Mouse (Mus musculus) forebrain, embryonic 12.5 days (tissue): Measurements from ENCODE around the gene Bsn. TPM values are rescaled to one million over a fixed set of nuclear protein-coding genes. Genes with fewer than 3 reads are reported as not detected.
"Not testable (repeated sequence)": the region's sequence is repeated elsewhere in the genome, so short reads cannot be mapped to it uniquely, and the experiment has no call there.

ENCODE experiments used
- ATAC-seq: fragments of 200-750 bp; cut with Nextera tagmentation; 2 replicates; pipeline ENCODE4 v1.8.0; 2017; ENCODE audit warnings: moderate TSS enrichment; ENCODE audit not compliant: low FRiP score
- H3K27ac ChIP-seq: fragments of 300-500 bp; sonication (generic); 2 replicates; pipeline ENCODE4 v1.5.1; 2016; ENCODE audit warnings: mild to moderate bottlenecking
- H3K27me3 ChIP-seq: fragments of 300-500 bp; sonication (generic); 2 replicates; pipeline ENCODE4 v1.6.1; 2016; ENCODE audit warnings: mild to moderate bottlenecking
- H3K36me3 ChIP-seq: fragments of 300-500 bp; sonication (generic); replicated peaks from 2 replicates; pipeline ENCODE4 v1.6.1; 2016; ENCODE audit warnings: mild to moderate bottlenecking
- H3K4me1 ChIP-seq: fragments of 300-500 bp; sonication (generic); 2 replicates; pipeline ENCODE4 v1.6.1; 2016
- H3K4me2 ChIP-seq: fragments of 300-500 bp; sonication (generic); 2 replicates; pipeline ENCODE4 v1.6.1; 2016; ENCODE audit warnings: mild to moderate bottlenecking, moderate library complexity
- H3K4me3 ChIP-seq: fragments of 300-500 bp; sonication (generic); replicated peaks from 2 replicates; pipeline ENCODE4 v1.5.1; 2016; ENCODE audit warnings: mild to moderate bottlenecking
- H3K9ac ChIP-seq: fragments of 300-500 bp; sonication (generic); 2 replicates; pipeline ENCODE4 v1.6.1; 2016; ENCODE audit warnings: mild to moderate bottlenecking
- H3K9me3 ChIP-seq: fragments of 300-500 bp; sonication (generic); 2 replicates; pipeline ENCODE4 v1.6.1; 2016
- WGBS: fragments of 180-500 bp; shearing (Covaris S2); methylation state at CpG from one replicate; pipeline ENCODE4 v1.1.7; 2016; 5-methylcytosine and 5-hydroxymethylcytosine counted together
- polyA plus RNA-seq: library from polyadenylated mRNA; unstranded; fragments of >200 nt; fragmentation: Nextera tagmentation; extraction: Ambion mirVana; gene quantifications from 2 replicates; pipeline ENCODE4 v1.2.1, GENCODE M21; 2016

Bsn gene
- polyA plus RNA-seq, 1 experiment from 2014 or later = 3.6 TPM

DNA sequence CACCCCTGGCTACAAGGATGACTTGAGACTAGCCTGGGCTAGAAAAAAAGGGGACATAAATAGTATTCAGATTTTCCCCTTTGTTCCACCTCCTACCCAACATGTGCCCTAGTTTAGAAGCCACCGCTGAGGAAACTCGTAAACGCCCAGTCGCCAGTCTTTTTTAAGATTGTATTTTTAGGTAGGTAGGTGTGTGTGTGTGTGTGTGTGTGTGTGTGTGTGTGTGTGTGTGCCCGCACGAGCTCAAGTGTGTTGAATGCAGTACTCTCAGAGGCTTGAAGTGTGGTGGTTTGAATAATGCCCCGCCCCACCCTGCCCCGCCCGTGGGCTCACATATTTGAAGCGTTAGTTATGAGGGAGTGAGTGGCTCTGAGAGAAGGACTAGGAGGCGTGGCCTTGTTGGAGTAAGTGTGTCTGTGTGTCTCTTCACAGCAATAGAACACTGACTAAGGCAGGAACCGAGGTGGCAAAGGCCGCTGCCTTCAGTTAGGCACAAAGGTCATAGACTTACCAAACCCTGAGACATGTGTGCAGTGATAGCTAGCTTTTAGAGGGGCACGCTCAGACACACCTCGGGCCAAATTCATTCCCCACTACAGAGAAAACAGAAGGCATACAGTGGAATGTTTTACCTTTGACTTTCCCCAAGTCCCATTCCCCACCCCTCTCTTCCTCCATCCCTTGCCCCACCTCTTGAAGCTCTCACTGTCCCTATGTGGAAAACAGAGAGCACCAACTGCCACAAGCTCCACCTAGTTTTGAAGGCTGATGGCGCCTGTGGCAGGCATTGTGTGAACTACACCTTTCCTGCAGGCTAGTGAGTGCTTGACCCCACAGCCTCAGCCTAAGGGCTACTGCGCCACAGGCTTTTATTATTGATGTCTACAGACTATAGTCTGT, 45.6 kb downstream of the Bsn start:
- no peak overlapping the region for H3K27ac ChIP-seq
- H3K36me3 ChIP-seq = no peaks in the 10 kb centered on the region
- no peaks in the 10 kb centered on the region for H3K9me3 ChIP-seq
- 82% methylated on average over 17 of the region's 17 CpGs for WGBS
- 0 out of 2 replicates have a peak, but pooled peaks cover under 1% of the 10 kb centered on the region for H3K4me1 ChIP-seq
- H3K27me3 ChIP-seq = no peaks in the 10 kb centered on the region
- ATAC-seq = no peak
- no peak overlapping the region for H3K4me3 ChIP-seq
- H3K4me2 ChIP-seq = no peak overlapping the region
- no peak overlapping the region for H3K9ac ChIP-seq

- Histone ChIP-seq H3K4me3 (no peak overlapping the region), H3K27me3 (no peaks in the 10 kb centered on the region), H3K9ac (no peak overlapping the region), H3K27ac (no peak overlapping the region), H3K9me3 (no peaks in the 10 kb centered on the region), H3K4me1 (no peaks in the 10 kb centered on the region), H3K36me3 (peaks cover 5% of the 10 kb centered on the region), H3K4me2 (no peak overlapping the region)
- WGBS = 88% methylated on average over 2 of the region's 2 CpGs
- ATAC-seq = no peak
Measured at GRCm38 (mm10) chr9:108143470-108143869, 46.7 kb downstream of the Bsn start.

DNA sequence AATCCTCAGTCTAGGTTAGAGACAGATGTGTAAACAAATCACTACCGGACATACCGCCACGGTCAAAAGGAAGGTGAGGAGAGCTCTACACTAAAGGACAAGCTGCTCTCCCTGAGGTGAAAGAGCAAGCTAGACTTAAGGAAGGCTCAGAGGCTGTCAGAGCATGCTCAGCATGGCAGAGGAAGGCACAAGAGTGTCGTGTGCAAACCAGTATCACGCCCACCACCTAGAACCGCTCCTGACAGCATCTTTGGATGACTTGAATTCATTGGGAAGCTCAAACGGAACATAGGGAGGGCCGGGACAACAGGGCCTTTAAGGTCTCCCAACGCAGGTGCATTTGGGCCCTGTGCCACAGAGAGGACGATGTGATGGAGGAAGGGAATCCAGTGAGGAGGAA, 48.8 kb downstream of the Bsn start:
- no peak overlapping the region for H3K4me3 ChIP-seq
- 90% methylated on average over 10 of the region's 10 CpGs for WGBS
- no peaks in the 10 kb centered on the region for H3K4me1 ChIP-seq
- H3K9ac ChIP-seq = no peak overlapping the region
- no peak overlapping the region for H3K4me2 ChIP-seq
- no peak overlapping the region for H3K27ac ChIP-seq
- ATAC-seq = no peak
- no peaks in the 10 kb centered on the region for H3K27me3 ChIP-seq
- peaks cover 5% of the 10 kb centered on the region for H3K36me3 ChIP-seq
- H3K9me3 ChIP-seq = no peaks in the 10 kb centered on the region

DNA sequence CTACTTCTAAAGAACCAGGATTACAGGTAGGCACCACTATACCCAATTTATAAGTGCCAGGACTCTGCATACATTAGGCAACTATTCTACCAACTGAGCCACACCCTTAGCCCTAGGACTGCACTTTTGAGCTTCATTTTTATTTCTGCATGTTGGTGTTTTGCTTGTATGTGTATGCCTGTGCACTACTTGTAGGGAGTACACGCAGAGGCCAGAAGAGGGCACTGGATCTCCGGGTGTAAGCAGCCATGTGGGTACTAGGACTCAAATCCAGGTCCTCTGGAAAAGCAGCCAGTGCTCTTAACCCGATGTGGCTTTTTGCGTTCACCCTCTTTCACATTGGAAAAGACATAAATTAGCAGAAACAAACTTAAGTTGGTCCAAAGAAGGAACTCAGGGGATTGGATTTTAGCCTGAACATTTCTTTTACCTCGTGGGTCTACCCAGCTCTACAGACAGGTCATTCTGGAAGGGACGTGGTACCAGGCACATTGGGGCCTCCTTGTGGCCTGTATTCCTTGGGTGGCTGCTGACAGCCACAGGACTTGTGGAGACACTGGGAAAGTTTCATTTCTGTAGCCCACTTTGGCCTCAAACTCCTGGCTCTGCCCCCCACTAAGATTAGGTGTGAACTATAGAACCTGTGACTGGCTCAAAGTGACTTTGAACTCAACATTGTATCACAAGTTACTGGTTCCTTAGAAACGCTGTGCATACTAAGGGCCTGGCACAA, 50.1 kb downstream of the Bsn start:
- 79% methylated on average over 7 of the region's 7 CpGs for WGBS
- Histone ChIP-seq H3K9me3 (no peaks in the 10 kb centered on the region), H3K4me3 (no peak overlapping the region), H3K27me3 (no peaks in the 10 kb centered on the region), H3K9ac (no peak overlapping the region), H3K4me1 (no peaks in the 10 kb centered on the region), H3K36me3 (peaks cover 5% of the 10 kb centered on the region), H3K27ac (no peak overlapping the region), H3K4me2 (no peak overlapping the region)
- ATAC-seq = no peak

DNA sequence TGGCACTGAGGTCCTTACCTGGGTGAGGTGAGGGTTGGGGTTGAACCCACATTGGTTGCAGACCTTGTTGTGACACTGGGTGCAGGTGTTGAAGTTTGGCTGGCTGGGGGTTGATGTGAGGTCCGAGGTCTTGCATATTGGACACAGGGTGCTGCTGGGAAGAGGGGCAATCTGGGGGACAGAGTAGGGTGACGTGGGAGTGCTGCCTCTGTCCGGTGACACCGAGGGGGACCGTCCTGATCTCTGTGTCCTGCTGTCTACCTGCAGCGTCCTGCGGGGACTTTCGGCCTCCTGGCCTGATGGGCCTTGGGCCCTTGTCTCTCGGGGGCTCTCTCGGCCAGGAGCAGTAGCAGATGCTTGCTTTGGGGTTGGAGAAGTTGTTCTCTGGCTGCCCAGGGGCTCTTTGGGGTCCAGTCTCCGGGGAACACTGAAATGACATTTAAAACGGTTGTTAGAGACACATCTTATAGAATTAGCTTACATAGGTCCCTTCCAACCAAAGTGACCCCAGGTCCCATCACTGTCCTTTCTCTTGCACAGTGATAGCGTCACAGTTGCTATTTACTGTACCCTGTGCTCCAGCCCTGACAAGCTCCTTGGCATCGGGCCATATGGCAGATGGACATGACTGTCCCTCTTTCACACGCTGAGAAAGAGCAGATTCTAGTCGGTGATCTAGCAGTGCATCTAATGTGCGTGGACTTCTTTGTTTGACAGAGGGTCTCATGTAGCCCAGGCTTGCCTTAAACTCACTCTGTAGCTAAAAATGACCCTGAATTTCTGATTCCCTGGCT, 50.8 kb downstream of the Bsn start:
- no peaks in the 10 kb centered on the region for H3K27me3 ChIP-seq
- H3K4me2 ChIP-seq = no peak overlapping the region
- H3K9me3 ChIP-seq = no peaks in the 10 kb centered on the region
- H3K4me3 ChIP-seq = no peak overlapping the region
- H3K4me1 ChIP-seq = no peaks in the 10 kb centered on the region
- ATAC-seq = no peak
- 83% methylated on average over 17 of the region's 17 CpGs for WGBS
- H3K9ac ChIP-seq = no peak overlapping the region
- peaks cover 5% of the 10 kb centered on the region for H3K36me3 ChIP-seq
- no peak overlapping the region for H3K27ac ChIP-seq

DNA sequence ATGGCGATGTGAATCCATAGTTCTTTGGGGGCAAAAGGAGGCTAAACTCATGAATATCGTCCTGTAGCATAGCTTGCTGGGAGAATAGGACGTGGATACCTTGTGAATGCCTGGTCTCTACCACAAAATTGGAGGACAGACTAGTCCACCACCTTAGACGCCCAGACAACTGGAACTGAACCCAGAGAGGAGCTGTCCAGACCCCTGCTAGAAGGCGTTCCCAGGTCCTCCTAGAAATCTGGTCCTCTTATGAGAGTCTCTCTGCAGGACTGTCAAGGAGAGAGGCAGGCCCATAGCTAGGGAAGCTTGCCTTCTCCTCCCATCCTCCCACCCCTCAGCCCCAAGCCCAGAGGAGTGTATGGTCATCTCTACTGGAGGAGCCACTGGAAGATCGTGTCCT, 52.1 kb downstream of the Bsn start:
- ATAC-seq = no peak
- no peak overlapping the region for H3K9ac ChIP-seq
- H3K4me3 ChIP-seq = no peak overlapping the region
- H3K4me1 ChIP-seq = no peaks in the 10 kb centered on the region
- H3K27ac ChIP-seq = no peak overlapping the region
- H3K9me3 ChIP-seq = no peaks in the 10 kb centered on the region
- WGBS = 83% methylated on average over 6 of the region's 6 CpGs
- H3K4me2 ChIP-seq = no peak overlapping the region
- no peaks in the 10 kb centered on the region for H3K27me3 ChIP-seq
- H3K36me3 ChIP-seq = peaks cover 5% of the 10 kb centered on the region

DNA sequence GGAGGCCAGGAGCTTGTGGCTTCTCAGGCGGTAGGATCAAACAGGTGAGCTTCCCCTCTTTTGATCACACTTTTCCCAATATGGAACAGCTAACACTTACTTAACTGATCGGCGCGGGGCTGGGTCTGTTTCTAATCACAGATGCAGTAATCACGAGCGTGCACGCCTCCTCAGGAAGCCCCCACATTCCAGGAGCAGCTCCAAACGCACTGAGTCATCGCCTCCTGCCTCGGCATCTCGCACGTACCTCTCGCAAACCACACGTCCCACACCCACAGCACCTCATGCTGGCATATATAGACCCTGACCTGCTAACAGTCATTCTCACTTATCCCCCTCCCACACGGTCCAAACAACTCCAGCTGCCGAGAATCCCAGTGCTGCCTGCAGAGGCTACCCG, 52.7 kb downstream of the Bsn start:
- 74% methylated on average over 17 of the region's 17 CpGs for WGBS
- H3K27ac ChIP-seq = no peak overlapping the region
- no peak overlapping the region for H3K4me3 ChIP-seq

GRCm38 (mm10) chr9:108136930-108137462, 53.2 kb downstream of the Bsn start:
- Histone ChIP-seq H3K27ac (no peak overlapping the region), H3K4me2 (no peak overlapping the region), H3K27me3 (no peaks in the 10 kb centered on the region), H3K4me3 (no peak overlapping the region), H3K4me1 (no peaks in the 10 kb centered on the region), H3K9ac (no peak overlapping the region), H3K9me3 (no peaks in the 10 kb centered on the region), H3K36me3 (peaks cover 5% of the 10 kb centered on the region)
- 93% methylated on average over 6 of the region's 6 CpGs for WGBS
- ATAC-seq = no peak

More for the DNA sequence above, 52.7 kb downstream of the Bsn start:
- Histone ChIP-seq H3K36me3 (peaks cover 5% of the 10 kb centered on the region), H3K9ac (no peak overlapping the region), H3K4me2 (no peak overlapping the region), H3K9me3 (no peaks in the 10 kb centered on the region), H3K27me3 (no peaks in the 10 kb centered on the region), H3K4me1 (no peaks in the 10 kb centered on the region)
- ATAC-seq = no peak

DNA sequence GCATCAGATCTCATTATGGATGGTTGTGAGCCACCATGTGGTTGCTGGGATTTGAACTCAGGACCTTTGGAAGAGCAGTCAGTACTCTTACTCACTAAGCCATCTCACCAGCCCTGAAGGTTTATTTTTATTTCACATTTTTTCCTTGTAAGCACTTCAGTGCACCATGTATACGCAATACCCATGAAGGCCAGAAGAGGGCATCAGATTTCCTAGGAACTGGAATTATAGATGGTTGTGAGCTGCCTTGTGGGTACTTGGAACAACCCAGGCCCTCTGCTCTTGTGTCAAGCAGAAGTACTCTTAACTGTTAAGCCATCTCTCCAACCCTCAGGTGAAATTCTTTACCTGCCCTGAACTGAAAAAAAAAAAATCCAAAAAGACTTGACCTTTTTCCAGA, 54.0 kb downstream of the Bsn start:
- no peak overlapping the region for H3K4me2 ChIP-seq
- ATAC-seq = no peak
- no peak overlapping the region for H3K4me3 ChIP-seq
- H3K9me3 ChIP-seq = no peaks in the 10 kb centered on the region
- WGBS = 26% methylated on average over 1 of the region's 1 CpGs
- H3K27me3 ChIP-seq = no peaks in the 10 kb centered on the region
- peaks cover 5% of the 10 kb centered on the region for H3K36me3 ChIP-seq
- H3K27ac ChIP-seq = no peak overlapping the region
- H3K4me1 ChIP-seq = no peaks in the 10 kb centered on the region
- H3K9ac ChIP-seq = no peak overlapping the region

DNA sequence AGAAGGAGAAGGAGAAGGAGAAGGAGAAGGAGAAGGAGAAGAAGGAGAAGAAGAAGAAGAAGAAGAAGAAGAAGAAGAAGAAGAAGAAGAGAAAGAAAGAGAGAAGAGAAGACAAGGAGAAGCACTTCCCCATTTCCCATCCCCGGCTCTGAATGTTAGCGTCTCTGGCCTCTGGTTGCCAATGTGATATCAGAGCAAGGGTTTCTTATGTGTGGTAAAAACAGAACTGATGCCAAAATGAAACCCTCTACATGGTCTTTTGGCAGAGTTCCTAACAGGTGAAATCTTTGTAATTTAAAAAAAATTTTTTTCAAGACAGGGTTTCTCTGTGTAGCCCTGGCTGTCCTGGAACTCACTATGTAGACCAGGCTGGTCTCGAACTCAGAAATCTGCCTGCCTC, 54.5 kb downstream of the Bsn start:
- not testable (repeated sequence) for H3K36me3 ChIP-seq, H3K27me3 ChIP-seq, H3K4me2 ChIP-seq, H3K27ac ChIP-seq, H3K9me3 ChIP-seq, ATAC-seq, H3K4me3 ChIP-seq, H3K9ac ChIP-seq, H3K4me1 ChIP-seq
- 96% methylated on average over 3 of the region's 3 CpGs for WGBS

GRCm38 (mm10) chr9:108133478-108133877, 56.7 kb downstream of the Bsn start:
- H3K36me3 ChIP-seq = no peaks in the 10 kb centered on the region; the same call in 1 of the 2 replicates
- H3K4me2 ChIP-seq = no peak overlapping the region
- H3K4me1 ChIP-seq = no peaks in the 10 kb centered on the region
- no peaks in the 10 kb centered on the region for H3K9me3 ChIP-seq
- H3K9ac ChIP-seq = no peak overlapping the region
- no peak for ATAC-seq
- H3K27ac ChIP-seq = no peak overlapping the region
- 0 out of 2 replicates have a peak, but pooled peaks cover 3% of the 10 kb centered on the region for H3K27me3 ChIP-seq
- H3K4me3 ChIP-seq = no peak overlapping the region
- 70% methylated on average over 1 of the region's 1 CpGs for WGBS

GRCm38 (mm10) chr9:108132373-108132772, 57.8 kb downstream of the Bsn start:
- Histone ChIP-seq H3K27me3 (0 out of 2 replicates have a peak, but pooled peaks cover 3% of the 10 kb centered on the region), H3K27ac (no peak overlapping the region), H3K9ac (no peak overlapping the region), H3K4me1 (no peaks in the 10 kb centered on the region), H3K9me3 (no peaks in the 10 kb centered on the region), H3K36me3 (no peaks in the 10 kb centered on the region; the same call in 1 of the 2 replicates), H3K4me3 (no peak overlapping the region), H3K4me2 (no peak overlapping the region)
- 93% methylated on average over 3 of the region's 3 CpGs for WGBS
- no peak for ATAC-seq
